ENCODE assay signal across 1 mouse cellular context in genomic region chr1:80718666-80719065, GRCm38 (mm10).
TF ChIP-seq lines count a peak whose summit lies in the region.

No protein-coding gene starts in this region.

TF ChIP-seq in MEL, 35 proteins besides CTCF, POLR2A, EP300 and RAD21 (continued from another document):
- TF ChIP-seq MYB (IDR thresholded peaks at IDR 0.05; ENCODE audit: low read depth, low read length) = no peak
- TF ChIP-seq USF2 (IDR thresholded peaks at IDR 0.05; ENCODE audit: borderline replicate concordance in 1 of 2, insufficient read depth in 1 of 2, low read depth in 1 of 2, low read length in 2 of 2) = no peak
- no peak for TF ChIP-seq MAX (IDR thresholded peaks at IDR 0.05; ENCODE audit: low read length)
- TF ChIP-seq HCFC1 (IDR thresholded peaks at IDR 0.05; ENCODE audit: low read depth, low read length) = no peak
- TF ChIP-seq UBTF (IDR thresholded peaks at IDR 0.05; ENCODE audit: borderline replicate concordance, insufficient read depth, low read depth, low read length) = no peak
